Mouse (Mus musculus) ovary, postnatal 14 days (tissue): ENCODE results near the gene Clip2.

Source experiments
- DNase-seq: peaks from one replicate; pipeline ENCODE4 v3.0.0; 2022; ENCODE audit warnings: low spot score

Gene Clip2

GRCm38 (mm10) chr5:134552110-134552972, at the start of gene Clip2:
TSS of gene Clip2 (minus strand) at chr5:134552434.
- DNase-seq, result peak; percentile 100

- no peak for DNase-seq
Measured at GRCm38 (mm10) chr5:134597711-134598110, 45.5 kb upstream of the Clip2 start.

- no peak for DNase-seq
Measured at GRCm38 (mm10) chr5:134593093-134593492, 40.9 kb upstream of the Clip2 start.

- DNase-seq, result no peak
Measured at GRCm38 (mm10) chr5:134592026-134592581, 39.9 kb upstream of the Clip2 start.

DNA sequence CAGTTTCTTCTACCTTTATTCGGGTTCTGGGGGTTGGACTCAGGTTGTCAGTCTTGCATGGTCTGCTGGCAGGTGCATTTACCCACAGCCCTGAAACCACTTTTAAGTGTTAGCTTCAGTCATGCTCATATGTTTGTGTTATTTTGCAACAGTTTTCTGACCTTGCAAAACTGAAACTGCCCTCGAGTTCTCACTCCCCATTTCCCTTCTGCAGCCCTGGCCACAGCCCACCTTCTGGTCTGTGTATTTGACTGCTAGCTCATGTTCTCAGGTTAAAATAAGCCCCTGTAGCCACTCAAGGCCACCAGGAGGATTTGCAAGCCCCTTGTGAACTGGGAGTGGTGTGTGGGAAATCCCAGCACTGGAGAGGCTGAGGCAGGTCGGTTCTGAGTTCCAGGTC, 37.7 kb upstream of the Clip2 start:
- DNase-seq, result no peak

- DNase-seq, result no peak
Measured at GRCm38 (mm10) chr5:134584798-134585197, 32.6 kb upstream of the Clip2 start.

DNA sequence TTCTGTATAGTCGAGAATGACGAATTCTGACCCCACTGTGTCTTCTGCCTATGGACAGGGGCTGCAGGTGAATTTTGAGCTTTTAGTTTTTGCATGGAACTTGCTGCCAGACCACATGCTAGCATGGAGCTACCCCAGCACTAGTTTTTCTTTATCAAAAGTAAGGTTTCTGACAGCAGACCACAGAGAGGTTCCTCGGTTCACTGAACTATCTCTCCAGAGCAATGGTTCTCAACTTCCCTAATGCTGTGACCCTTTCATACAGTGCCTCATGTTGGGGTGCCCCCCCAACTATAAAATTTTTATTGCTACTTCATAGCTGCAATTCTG, 31.6 kb upstream of the Clip2 start:
- no peak for DNase-seq

DNA sequence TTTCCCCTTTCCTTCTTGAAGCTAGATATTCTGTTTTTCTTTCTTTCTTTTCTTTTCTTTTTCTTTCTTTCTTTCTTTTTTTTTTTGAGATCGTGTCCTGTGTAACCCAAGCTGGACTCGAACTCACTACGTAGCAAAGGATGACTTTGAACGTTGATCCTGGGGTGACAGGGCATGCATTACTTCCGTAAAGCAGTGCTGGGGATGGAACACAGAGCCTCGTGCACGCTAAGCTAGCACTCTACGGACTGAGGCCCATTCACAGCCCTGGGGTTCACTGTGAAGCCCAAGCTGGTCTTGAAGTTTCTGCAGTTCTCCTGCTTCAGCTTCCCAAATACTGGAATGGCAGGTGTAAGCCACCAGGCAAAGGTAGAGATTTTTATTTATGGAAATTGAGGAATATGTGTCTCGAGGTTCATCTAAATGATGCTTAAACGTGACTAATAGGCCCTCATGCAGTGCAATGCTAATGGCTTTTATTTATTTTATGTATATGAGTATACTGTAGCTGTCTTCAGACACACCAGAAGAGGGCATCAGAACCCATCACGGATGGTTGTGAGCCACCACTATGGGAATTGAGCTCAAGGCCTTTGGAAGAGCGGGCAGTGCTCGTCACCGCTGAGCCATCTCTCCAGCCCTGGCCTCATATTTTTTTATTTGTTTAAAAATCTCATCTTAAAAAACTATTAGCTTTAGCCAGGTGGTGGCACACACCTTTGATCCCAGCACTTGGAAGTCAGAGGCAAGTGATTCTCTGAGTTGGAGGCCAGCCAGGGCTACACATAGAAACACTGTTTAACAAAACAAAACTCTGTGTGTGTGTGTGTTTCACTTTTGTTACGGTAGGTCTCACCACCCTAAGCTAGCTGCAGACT, 31.0 kb upstream of the Clip2 start:
- DNase-seq, result no peak

DNA sequence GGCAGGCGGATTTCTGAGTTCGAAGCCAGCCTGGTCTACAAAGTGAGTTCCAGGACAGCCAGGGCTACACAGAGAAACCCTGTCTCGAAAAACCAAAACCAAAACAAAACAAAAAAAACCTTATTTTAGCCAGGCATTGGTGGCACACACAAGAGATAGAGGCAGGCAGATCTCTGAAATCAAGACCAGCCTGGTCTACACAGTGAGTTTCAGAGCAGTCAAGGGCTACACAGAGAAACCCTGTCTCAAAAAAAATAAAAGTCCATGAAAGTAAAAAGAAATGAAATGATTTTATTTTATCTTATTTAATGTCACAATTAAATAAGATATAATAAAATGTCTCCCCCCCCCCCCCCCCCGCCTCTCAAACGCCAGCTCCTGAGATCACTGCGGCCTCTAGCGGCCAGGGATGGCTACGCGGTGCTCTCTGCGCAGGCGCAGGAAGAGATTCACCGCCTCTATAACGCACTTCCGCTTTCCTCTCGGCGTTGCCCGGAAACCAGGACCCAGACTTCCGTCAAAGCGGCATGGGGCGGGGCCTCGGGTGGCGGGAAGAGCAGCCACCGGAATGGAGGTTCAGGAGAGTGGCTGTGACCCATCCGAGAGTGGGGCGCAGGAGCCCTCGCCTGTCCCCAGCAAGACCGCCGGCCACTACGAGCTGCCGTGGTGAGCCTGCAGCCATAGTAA, 30.1 kb upstream of the Clip2 start:
- peak; percentile 96 for DNase-seq

GRCm38 (mm10) chr5:134581146-134581545, 28.9 kb upstream of the Clip2 start, which contains the start of gene Rfc2:
TSS of gene Rfc2 (plus strand) at chr5:134581366.
- no peak for DNase-seq

- DNase-seq, result no peak
Measured at GRCm38 (mm10) chr5:134579135-134579534, 26.9 kb upstream of the Clip2 start.

DNA sequence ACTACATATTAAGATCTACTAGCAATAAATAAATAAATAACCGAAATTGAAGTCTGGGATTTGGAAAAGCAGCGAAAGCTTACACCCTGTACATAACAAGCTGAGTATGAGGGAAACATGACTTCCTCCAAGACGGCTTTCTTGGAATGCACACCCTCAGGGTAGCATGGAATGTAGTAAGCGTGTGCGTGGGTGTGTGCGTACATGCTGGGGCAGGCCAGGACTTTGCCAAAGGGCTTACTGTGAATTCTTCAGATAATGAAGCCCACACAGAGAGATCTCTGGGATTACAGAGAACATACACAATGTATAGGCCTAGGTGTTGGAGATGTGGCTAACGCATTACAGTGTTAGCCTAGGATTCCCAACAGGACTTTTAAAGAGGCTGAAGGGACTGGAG, 25.3 kb upstream of the Clip2 start:
- DNase-seq, result no peak

- DNase-seq, result no peak
Measured at GRCm38 (mm10) chr5:134576517-134577220, 24.4 kb upstream of the Clip2 start.

- DNase-seq, result no peak
Measured at GRCm38 (mm10) chr5:134575833-134576232, 23.6 kb upstream of the Clip2 start.

DNA sequence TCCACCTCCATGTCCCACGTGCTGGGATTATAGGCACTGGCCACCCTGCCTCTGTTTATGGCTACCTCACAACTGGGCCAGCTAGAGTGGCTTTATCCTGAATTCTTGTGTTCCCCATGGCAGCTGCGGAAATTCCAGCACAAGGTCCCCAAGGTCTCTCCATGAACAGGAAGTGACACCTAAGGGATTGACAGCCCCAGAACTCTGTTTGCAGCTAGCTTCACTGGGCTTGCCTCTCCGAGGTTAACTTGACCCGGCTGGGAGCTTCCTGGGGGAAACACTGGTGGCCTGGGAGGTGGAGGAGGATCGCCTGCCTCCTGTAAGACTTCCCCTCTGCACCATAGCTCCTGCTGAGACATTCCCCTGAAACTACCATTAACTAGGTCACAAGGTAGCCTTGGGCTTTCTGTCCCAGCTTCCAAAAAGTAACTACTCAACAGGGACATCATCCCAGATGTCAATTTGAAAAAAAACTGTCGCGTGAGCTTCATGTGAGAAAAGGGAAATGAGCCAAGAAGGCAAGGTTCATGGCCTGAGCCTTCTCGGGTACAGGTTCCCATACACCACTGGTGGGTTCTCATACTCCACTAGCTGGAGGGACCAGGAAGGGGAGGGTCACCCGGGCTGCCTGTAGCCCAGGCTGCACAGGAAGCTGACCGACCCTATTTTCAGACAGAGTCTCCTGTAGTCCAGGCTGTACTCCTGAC, 20.4 kb upstream of the Clip2 start:
- no peak for DNase-seq

- no peak for DNase-seq
Measured at GRCm38 (mm10) chr5:134571730-134572507, 19.7 kb upstream of the Clip2 start.

DNA sequence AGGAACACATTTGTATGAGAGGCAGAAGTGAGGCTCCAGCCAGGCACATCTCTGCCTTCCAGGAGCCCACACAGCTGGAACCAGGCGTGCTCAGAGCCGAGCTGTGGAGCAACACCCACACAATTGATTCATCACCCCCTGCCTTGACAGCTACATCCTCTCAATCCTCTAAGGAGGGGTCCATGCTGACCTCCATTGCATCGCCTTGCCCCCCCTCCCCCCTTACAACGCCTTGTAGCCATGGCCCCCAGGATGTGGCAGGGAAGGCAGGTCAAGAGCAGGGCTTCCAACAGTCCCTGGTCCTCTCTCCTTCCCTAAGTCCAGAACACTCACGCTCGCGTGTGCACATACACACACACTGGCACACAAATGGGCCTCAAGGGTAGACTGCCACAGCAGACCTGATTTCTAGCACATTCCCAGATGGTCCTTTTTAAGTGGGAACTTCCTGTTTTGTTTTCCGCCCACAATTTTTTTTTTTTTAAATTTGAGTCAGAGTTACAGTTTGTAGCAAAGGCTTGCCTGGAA, 16.8 kb upstream of the Clip2 start:
- no peak for DNase-seq

GRCm38 (mm10) chr5:134568030-134568429, 15.8 kb upstream of the Clip2 start:
- no peak for DNase-seq

- no peak for DNase-seq
Measured at GRCm38 (mm10) chr5:134567445-134567844, 15.2 kb upstream of the Clip2 start.

- no peak for DNase-seq
Measured at GRCm38 (mm10) chr5:134565696-134566095, 13.5 kb upstream of the Clip2 start.
